Mouse (Mus musculus): ENCODE measurements around the gene Vamp5. TPM values are rescaled to one million over a fixed set of nuclear protein-coding genes. Genes with fewer than 3 reads are reported as not detected.

Gene Vamp5
- total and polyA plus RNA-seq, 3 experiments, result 49.3 to 99.6 (median 58.3) TPM

DNA sequence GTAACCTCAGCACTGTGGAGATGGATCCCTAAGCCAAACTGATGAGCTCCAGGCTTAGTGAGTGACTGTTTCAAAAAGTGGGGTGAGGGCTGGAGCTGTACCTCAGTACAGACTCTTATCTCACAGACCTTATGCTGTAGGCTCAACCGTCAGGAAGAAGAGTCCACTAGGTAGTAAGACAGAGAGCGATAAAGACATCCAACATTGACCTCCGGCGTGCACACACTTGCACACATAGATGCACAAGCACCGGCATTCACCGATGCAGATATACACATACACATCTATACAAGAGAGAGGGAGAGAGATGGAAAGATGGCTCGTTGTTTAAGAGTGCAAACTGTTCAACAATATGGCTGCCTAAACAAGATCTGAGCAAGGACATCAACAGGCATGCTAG lies 3.7 kb upstream of the Vamp5 start:
- no peak for DNase-seq
- no peaks in the 10 kb centered on the region for H3K27me3 ChIP-seq (ENCODE audit: control insufficient read depth, insufficient read depth, low read length)
- 96% methylated on average over 7 of the region's 7 CpGs for WGBS
- no peaks in the 10 kb centered on the region for H3K79me2 ChIP-seq (replicated peaks; ENCODE audit: control insufficient read depth, insufficient read depth, low read length)
- H3K4me3 ChIP-seq, result no peak overlapping the region
- H3K36me3 ChIP-seq (ENCODE audit: control insufficient read depth, insufficient read depth, low read length), result no peaks in the 10 kb centered on the region
- peaks cover 8% of the 10 kb centered on the region for H3K4me1 ChIP-seq (ENCODE audit: control insufficient read depth, insufficient read depth, low read length)
- H3K27ac ChIP-seq, result no peak overlapping the region
- H3K9ac ChIP-seq (ENCODE audit: low read depth, low read length), result no peak overlapping the region
- TF ChIP-seq EP300 (IDR thresholded peaks at IDR 0.05; ENCODE audit: insufficient read depth, low read depth, low read length) (no peak), POLR2A (IDR thresholded peaks at IDR 0.05; ENCODE audit: insufficient read depth, low read depth, low read length) (no peak), CTCF (IDR thresholded peaks at IDR 0.05) (no peak)
- intact Hi-C loops (cut with DNase I), result no loop called here

DNA sequence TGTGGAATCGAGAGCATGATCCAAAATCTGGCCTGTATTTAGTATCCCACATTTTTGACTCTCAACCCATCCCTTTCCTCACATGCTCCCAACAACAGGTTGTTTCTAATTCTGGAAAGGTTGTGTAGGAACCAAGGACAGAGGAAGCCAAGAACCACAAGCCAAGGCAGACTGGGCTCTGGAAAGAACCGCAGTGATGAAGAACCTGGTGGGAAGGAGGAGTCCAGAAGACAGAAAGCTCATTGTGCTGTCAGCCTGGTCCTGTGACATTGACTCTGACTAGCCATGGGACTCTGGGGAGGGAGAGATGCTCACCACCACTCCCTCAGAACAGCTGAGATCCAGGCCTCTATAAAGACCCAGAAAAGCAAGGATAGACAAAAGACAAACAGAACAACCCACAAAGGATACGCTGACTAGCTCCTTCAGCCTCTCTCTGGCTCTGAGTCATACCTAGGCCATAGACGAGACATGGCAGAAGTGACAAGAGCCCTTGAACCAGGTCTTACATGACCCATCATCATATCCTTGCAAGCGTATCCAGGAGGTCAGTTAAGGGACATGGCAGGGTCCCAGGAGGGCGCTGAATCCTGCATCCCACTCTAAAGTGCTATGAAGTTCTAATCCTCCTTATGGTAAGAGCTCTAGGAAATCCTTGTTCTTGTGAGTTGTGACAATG lies 3.0 kb upstream of the Vamp5 start:
- intact Hi-C loops (cut with DNase I), result no loop called here
- 75% methylated on average over 6 of the region's 6 CpGs for WGBS

DNA sequence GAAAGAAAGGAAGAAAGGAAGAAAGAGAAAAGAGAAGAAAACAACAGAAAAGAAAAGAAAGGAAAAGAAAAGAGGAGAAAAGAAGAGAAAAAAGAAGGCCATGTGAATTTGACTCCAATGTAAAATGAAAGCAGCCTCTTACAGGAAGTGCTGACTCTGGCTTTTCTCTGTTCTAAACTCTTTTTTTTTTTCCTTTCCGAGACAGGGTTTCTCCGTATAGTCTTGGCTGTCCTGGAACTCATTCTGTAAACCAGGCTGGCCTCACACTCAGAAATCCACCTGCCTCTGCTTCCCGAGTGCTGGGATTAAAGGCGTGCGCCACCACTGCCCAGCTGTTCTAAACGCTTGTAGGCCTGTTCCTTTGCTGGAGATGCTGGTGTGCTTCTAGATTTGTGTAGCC lies 2.2 kb upstream of the Vamp5 start:
- Histone ChIP-seq H3K36me3 (ENCODE audit: control insufficient read depth, insufficient read depth, low read length) (no peaks in the 10 kb centered on the region), H3K4me3 (no peak overlapping the region), H3K4me1 (ENCODE audit: control insufficient read depth, insufficient read depth, low read length) (peaks cover 6% of the 10 kb centered on the region), H3K9ac (ENCODE audit: low read depth, low read length) (no peak overlapping the region), H3K79me2 (replicated peaks; ENCODE audit: control insufficient read depth, insufficient read depth, low read length) (no peaks in the 10 kb centered on the region), H3K27ac (no peak overlapping the region; the same call in 1 of the 2 replicates), H3K27me3 (ENCODE audit: control insufficient read depth, insufficient read depth, low read length) (no peaks in the 10 kb centered on the region)
- DNase-seq, result no peak
- intact Hi-C loops (cut with DNase I), result no loop called here
- 77% methylated on average over 6 of the region's 6 CpGs for WGBS
- TF ChIP-seq POLR2A (IDR thresholded peaks at IDR 0.05; ENCODE audit: insufficient read depth, low read depth, low read length) (no peak), EP300 (IDR thresholded peaks at IDR 0.05; ENCODE audit: insufficient read depth, low read depth, low read length) (no peak), CTCF (IDR thresholded peaks at IDR 0.05) (no peak)

More for the DNA sequence above, 3.0 kb upstream of the Vamp5 start:
- no peak overlapping the region for H3K27ac ChIP-seq
- H3K36me3 ChIP-seq (ENCODE audit: control insufficient read depth, insufficient read depth, low read length), result no peaks in the 10 kb centered on the region
- TF ChIP-seq EP300 (IDR thresholded peaks at IDR 0.05; ENCODE audit: insufficient read depth, low read depth, low read length) (no peak), CTCF (IDR thresholded peaks at IDR 0.05) (no peak), POLR2A (IDR thresholded peaks at IDR 0.05; ENCODE audit: insufficient read depth, low read depth, low read length) (no peak)
- H3K4me3 ChIP-seq, result no peak overlapping the region
- H3K9ac ChIP-seq (ENCODE audit: low read depth, low read length), result no peak overlapping the region
- peaks cover 6% of the 10 kb centered on the region for H3K4me1 ChIP-seq (ENCODE audit: control insufficient read depth, insufficient read depth, low read length)
- H3K79me2 ChIP-seq (replicated peaks; ENCODE audit: control insufficient read depth, insufficient read depth, low read length), result no peaks in the 10 kb centered on the region
- no peaks in the 10 kb centered on the region for H3K27me3 ChIP-seq (ENCODE audit: control insufficient read depth, insufficient read depth, low read length)
- DNase-seq, result no peak

DNA sequence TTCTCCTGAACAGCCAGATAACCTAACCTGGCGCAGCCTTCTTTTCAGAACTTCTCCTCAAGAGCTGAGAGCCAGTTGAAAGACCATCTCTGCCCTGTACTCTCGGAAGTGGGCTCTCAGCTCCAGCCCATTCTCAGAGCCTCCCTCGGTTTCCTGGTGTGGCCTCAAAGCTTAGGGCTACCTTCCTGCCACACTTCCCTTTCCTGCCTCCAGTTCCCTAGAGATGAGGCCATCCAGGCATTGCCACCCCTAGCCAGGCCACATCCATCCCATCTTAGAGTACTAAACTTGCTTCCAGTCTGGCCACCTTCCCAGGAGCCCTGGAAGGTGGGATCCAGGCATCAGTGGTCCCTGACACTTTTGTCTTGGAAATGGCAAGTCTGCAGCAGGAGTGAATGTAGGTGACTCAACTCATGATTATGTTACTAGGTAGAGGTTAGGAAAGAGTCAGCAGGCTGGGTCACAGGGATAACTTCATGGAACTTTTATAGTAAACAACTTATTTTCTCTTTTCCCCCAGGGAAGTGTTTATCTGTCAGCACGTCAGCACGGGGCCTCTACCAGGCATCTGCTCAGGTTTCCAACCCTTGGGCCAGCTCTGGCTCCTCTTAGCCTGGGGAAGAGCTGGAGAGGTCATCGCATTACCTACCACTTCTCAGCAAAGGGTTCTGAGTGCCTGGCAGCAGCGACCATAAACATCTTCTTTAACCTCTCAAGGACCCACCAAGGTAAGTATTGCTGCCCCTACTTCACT lies 714 bp downstream of the Vamp5 start:
- WGBS, result 19% methylated on average over 7 of the region's 7 CpGs

DNA sequence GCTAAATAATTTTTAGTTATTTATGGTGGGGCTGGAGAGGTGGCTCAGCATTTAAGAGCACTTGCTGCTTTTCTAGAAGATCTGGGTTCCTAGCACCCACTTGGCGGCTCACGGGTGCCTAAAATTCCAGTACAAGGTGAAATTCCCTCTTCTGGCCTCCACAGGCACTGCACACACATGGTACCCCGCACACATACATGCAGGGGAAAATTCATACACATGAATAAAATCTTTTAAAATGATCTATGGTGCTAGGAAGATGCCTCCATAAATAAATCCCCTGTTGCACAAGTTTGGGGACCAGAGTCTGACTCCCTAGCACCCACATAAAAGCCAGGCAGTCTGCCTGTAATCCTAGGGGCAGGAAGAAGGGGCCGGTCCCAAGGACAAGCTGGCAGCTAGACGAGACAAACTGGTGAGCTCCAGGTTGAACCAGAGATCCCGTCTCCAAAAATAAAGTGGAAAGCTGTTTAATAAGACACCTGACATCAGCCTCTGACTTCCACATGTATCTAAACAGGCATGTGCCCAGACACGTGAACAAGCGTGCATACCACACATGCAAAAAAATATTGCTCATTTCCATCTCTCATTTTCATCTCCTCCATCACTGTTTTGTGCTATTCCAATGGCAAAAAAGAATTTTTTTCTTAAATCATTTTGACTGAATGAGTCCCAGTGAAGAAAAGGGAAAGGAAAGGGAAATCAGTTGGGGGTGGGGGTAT lies 1.6 kb downstream of the Vamp5 start:
- H3K36me3 ChIP-seq (ENCODE audit: control insufficient read depth, insufficient read depth, low read length), result no peaks in the 10 kb centered on the region
- peaks cover 16% of the 10 kb centered on the region for H3K4me1 ChIP-seq (ENCODE audit: control insufficient read depth, insufficient read depth, low read length)
- TF ChIP-seq CTCF (IDR thresholded peaks at IDR 0.05) (peak; percentile 18; the same call in 1 of the 2 replicates), POLR2A (IDR thresholded peaks at IDR 0.05; ENCODE audit: insufficient read depth, low read depth, low read length) (no peak), EP300 (IDR thresholded peaks at IDR 0.05; ENCODE audit: insufficient read depth, low read depth, low read length) (no peak)
- WGBS, result 84% methylated on average over 8 of the region's 8 CpGs
- DNase-seq, result no peak
- H3K4me3 ChIP-seq, result no peak overlapping the region
- no peak overlapping the region for H3K9ac ChIP-seq (ENCODE audit: low read depth, low read length)
- intact Hi-C loops (cut with DNase I), result no loop called here
- H3K27ac ChIP-seq, result no peak overlapping the region; the same call in 1 of the 2 replicates
- no peaks in the 10 kb centered on the region for H3K27me3 ChIP-seq (ENCODE audit: control insufficient read depth, insufficient read depth, low read length)
- H3K79me2 ChIP-seq (replicated peaks; ENCODE audit: control insufficient read depth, insufficient read depth, low read length), result no peaks in the 10 kb centered on the region

More for the DNA sequence above, 714 bp downstream of the Vamp5 start:
- Histone ChIP-seq H3K27me3 (ENCODE audit: control insufficient read depth, insufficient read depth, low read length) (no peaks in the 10 kb centered on the region), H3K4me3 (peak overlapping the region; percentile 81), H3K4me1 (ENCODE audit: control insufficient read depth, insufficient read depth, low read length) (peaks cover 10% of the 10 kb centered on the region), H3K79me2 (replicated peaks; ENCODE audit: control insufficient read depth, insufficient read depth, low read length) (no peaks in the 10 kb centered on the region), H3K9ac (ENCODE audit: low read depth, low read length) (peak overlapping the region; percentile 89), H3K27ac (peak overlapping the region; percentile 93), H3K36me3 (ENCODE audit: control insufficient read depth, insufficient read depth, low read length) (no peaks in the 10 kb centered on the region)
- TF ChIP-seq CTCF (IDR thresholded peaks at IDR 0.05), result no peak
- TF ChIP-seq POLR2A (IDR thresholded peaks at IDR 0.05; ENCODE audit: insufficient read depth, low read depth, low read length), result no peak
- no peak for TF ChIP-seq EP300 (IDR thresholded peaks at IDR 0.05; ENCODE audit: insufficient read depth, low read depth, low read length)
- no peak for DNase-seq
- intact Hi-C loops (cut with DNase I), result no loop called here

Data from heart, adult 2 months (tissue).